Mouse (Mus musculus): ENCODE measurements around the gene Ydjc. TPM values are rescaled to one million over a fixed set of nuclear protein-coding genes. Genes with fewer than 3 reads are reported as not detected.

Gene Ydjc
- total and polyA plus RNA-seq, 3 experiments: 56.7 to 68.5 TPM; not detected in 1

GRCm38 (mm10) chr16:17148084-17148483 is 3.7 kb downstream of the Ydjc start (continued):
- no peak for TF ChIP-seq E2F4 (IDR thresholded peaks at IDR 0.05; ENCODE audit: borderline replicate concordance, low read depth, low read length)
- no peak for TF ChIP-seq NRF1 (IDR thresholded peaks at IDR 0.05; ENCODE audit: insufficient read depth, low read depth, low read length, poor library complexity, severe bottlenecking)
- TF ChIP-seq TAL1 (IDR thresholded peaks at IDR 0.05; ENCODE audit: low read length): no peak
- TF ChIP-seq ZMIZ1 (IDR thresholded peaks at IDR 0.05; ENCODE audit: low read depth, low read length): no peak
- peak; percentile 23 to 44; a peak in 1 of 4 replicates for TF ChIP-seq POLR2A (IDR thresholded peaks at IDR 0.05; ENCODE audit: control insufficient read depth in 1 of 2, insufficient read depth in 1 of 2, low read depth in 1 of 2, low read length in 2 of 2, poor library complexity in 1 of 2)
- 0 out of 4 replicates have a peak, but pooled peaks of 1 of the 2 experiments have one; percentile 5 for TF ChIP-seq EP300 (IDR thresholded peaks at IDR 0.05; ENCODE audit: low read depth in 1 of 2, low read length in 2 of 2)

DNA sequence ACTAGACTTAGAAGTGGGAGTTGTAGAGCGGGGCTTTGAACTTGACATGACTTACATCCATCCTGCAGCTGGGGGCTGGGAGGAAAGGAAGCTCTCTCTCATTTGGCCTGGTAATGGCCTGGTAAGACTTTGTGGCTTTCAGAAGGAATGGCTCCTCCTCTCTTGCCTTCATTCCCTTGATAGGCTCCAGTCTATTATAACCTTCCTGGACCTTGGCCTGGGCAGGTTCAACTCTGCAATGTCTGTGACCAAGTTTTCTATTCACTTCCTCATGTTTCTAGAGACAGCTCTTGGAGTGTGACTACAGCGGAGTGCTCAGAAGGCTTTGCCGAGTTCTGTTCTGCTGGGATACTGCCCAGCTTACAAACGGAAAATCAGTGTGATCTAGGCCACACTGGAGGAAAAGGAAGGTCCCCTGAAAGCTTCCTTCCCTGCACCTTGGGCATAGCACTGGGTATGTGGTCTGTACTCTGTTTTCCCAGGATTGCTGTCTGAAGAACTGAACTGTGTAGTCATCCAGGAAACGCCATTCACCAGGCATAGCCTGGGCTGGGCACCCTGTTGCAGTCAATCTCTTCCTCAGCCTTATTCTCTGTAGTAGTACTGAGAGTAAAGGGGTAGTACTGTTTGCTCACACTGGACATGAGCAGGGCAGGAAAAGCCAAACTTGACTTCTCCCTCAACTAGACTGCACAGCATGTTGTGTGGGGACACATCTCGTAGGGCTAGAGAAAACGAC is 6.3 kb downstream of the Ydjc start:
- H3K4me3 ChIP-seq (ENCODE audit: control insufficient read depth in 1 of 2, insufficient read depth in 1 of 2, low read depth in 2 of 2, low read length in 2 of 2): no peak overlapping the region
- no peaks in the 10 kb centered on the region for H3K9me3 ChIP-seq (replicated peaks; ENCODE audit: insufficient read depth, low read length)
- H3K4me1 ChIP-seq (ENCODE audit: control insufficient read depth in 1 of 2, insufficient read depth in 2 of 2, low read length in 2 of 2): peaks cover 2 to 5% of the 10 kb centered on the region in 2 experiments; a peak in 3 of 4 replicates
- no peaks in the 10 kb centered on the region for H3K27me3 ChIP-seq (ENCODE audit: control insufficient read depth in 1 of 2, insufficient read depth in 2 of 2, low read length in 2 of 2)
- DNase-seq (ENCODE audit: low read depth, low spot score): no peak
- peaks cover 5 to 9% of the 10 kb centered on the region in 2 experiments for H3K36me3 ChIP-seq (ENCODE audit: control insufficient read depth in 1 of 2, insufficient read depth in 2 of 2, low read length in 2 of 2)
- no peak overlapping the region for H3K27ac ChIP-seq (ENCODE audit: control insufficient read depth, low read depth, low read length)
- TF ChIP-seq CHD2 (IDR thresholded peaks at IDR 0.05; ENCODE audit: low read length): no peak
- TF ChIP-seq SMC3 (IDR thresholded peaks at IDR 0.05; ENCODE audit: low read depth, low read length): no peak
- no peak for TF ChIP-seq E2F4 (IDR thresholded peaks at IDR 0.05; ENCODE audit: borderline replicate concordance, low read depth, low read length)
- TF ChIP-seq HCFC1 (IDR thresholded peaks at IDR 0.05; ENCODE audit: low read depth, low read length): no peak
- TF ChIP-seq SIN3A (IDR thresholded peaks at IDR 0.05; ENCODE audit: low read length): no peak
- TF ChIP-seq POLR2A (IDR thresholded peaks at IDR 0.05; ENCODE audit: control insufficient read depth in 1 of 2, insufficient read depth in 1 of 2, low read depth in 1 of 2, low read length in 2 of 2, poor library complexity in 1 of 2): peak in 1 of 2 experiments; percentile 33; a peak in 1 of 4 replicates
- TF ChIP-seq POLR2AphosphoS2 (IDR thresholded peaks at IDR 0.05; ENCODE audit: low read length): peak; percentile 28; the same call in 1 of the 2 replicates
- no peak for TF ChIP-seq CHD1 (IDR thresholded peaks at IDR 0.05; ENCODE audit: low read depth, low read length)
- no peak for TF ChIP-seq NRF1 (IDR thresholded peaks at IDR 0.05; ENCODE audit: insufficient read depth, low read depth, low read length, poor library complexity, severe bottlenecking)
- TF ChIP-seq JUND (IDR thresholded peaks at IDR 0.05; ENCODE audit: low read depth, low read length): no peak
- TF ChIP-seq GATA1 (IDR thresholded peaks at IDR 0.05; ENCODE audit: low read depth, low read length): no peak
- TF ChIP-seq MEF2A (IDR thresholded peaks at IDR 0.05; ENCODE audit: extremely low read depth, insufficient replicate concordance, low read depth, low read length, poor library complexity, severe bottlenecking): no peak
- TF ChIP-seq USF1 (IDR thresholded peaks at IDR 0.05; ENCODE audit: low read depth, low read length): no peak
- peaks cover 18% of the 10 kb centered on the region for H3K79me2 ChIP-seq (ENCODE audit: control insufficient read depth, insufficient read depth, low read length, poor library complexity)
- H3K9ac ChIP-seq (ENCODE audit: control insufficient read depth, low read depth, low read length, poor library complexity, severe bottlenecking): no peak overlapping the region

All from MEL (cell line).